Mouse (Mus musculus) stomach, embryonic 14.5 days (tissue): ENCODE results near the gene Mettl8. TPM values are rescaled to one million over a fixed set of nuclear protein-coding genes. Genes with fewer than 3 reads are reported as not detected.
A peak's percentile ranks its signal among the peaks of the same experiment; 100 is the strongest.

Experiments
- ATAC-seq: fragments of 200-750 bp; cut with Nextera tagmentation; 2 replicates; pipeline ENCODE4 v1.8.0; 2017; ENCODE audit warnings: low read depth, moderate TSS enrichment; ENCODE audit not compliant: insufficient number of reproducible peaks, insufficient read depth, low FRiP score
- H3K27ac ChIP-seq: fragments of 300-500 bp; sonication (generic); 2 replicates; pipeline ENCODE4 v1.5.1; 2014; ENCODE audit warnings: mild to moderate bottlenecking, low read length, moderate library complexity, mixed read lengths
- H3K27me3 ChIP-seq: fragments of 300-500 bp; sonication (generic); 2 replicates; pipeline ENCODE4 v1.6.1; 2014; ENCODE audit warnings: low read length, control low read depth, mixed read lengths; ENCODE audit not compliant: control insufficient read depth, insufficient read depth
- H3K36me3 ChIP-seq: fragments of 300-500 bp; sonication (generic); 2 replicates; pipeline ENCODE4 v1.6.1; 2014; ENCODE audit warnings: mild to moderate bottlenecking, control low read depth, low read length, moderate library complexity, mixed read lengths; ENCODE audit not compliant: control insufficient read depth, insufficient read depth
- H3K4me1 ChIP-seq: fragments of 300-500 bp; sonication (generic); 2 replicates; pipeline ENCODE4 v1.6.1; 2014; ENCODE audit warnings: low read length, control low read depth, mixed read lengths; ENCODE audit not compliant: control insufficient read depth, insufficient read depth
- H3K4me2 ChIP-seq: fragments of 300-500 bp; sonication (generic); replicated peaks from 2 replicates; pipeline ENCODE4 v1.6.1; 2014; ENCODE audit warnings: low read depth, low read length, control low read depth
- H3K4me3 ChIP-seq: fragments of 300-500 bp; sonication (generic); 2 replicates; pipeline ENCODE4 v1.5.1; 2014; ENCODE audit warnings: low read depth, low read length, control low read depth
- H3K9ac ChIP-seq: fragments of 300-500 bp; sonication (generic); replicated peaks from 2 replicates; pipeline ENCODE4 v1.6.1; 2014; ENCODE audit warnings: low read depth, mild to moderate bottlenecking, control low read depth, low read length, moderate library complexity, mixed read lengths
- H3K9me3 ChIP-seq: fragments of 300-500 bp; sonication (generic); 2 replicates; pipeline ENCODE4 v1.6.1; 2016; ENCODE audit warnings: low read depth, low read length, control low read depth; ENCODE audit not compliant: control insufficient read depth
- WGBS: fragments of 180-500 bp; shearing (Covaris S2); extraction: QIAGEN DNeasy Blood & Tissue Kit; methylation state at CpG from one replicate; pipeline ENCODE4 v1.1.7; 2014; 5-methylcytosine and 5-hydroxymethylcytosine counted together
- polyA plus RNA-seq: library from polyadenylated mRNA; unstranded; fragments of >200 nt; fragmentation: Nextera tagmentation; extraction: Ambion mirVana; gene quantifications from 2 replicates; pipeline ENCODE4 v1.2.1, GENCODE M21; 2014

The Mettl8 gene
- 20.0 and 22.3 TPM in 2 replicates for polyA plus RNA-seq

DNA sequence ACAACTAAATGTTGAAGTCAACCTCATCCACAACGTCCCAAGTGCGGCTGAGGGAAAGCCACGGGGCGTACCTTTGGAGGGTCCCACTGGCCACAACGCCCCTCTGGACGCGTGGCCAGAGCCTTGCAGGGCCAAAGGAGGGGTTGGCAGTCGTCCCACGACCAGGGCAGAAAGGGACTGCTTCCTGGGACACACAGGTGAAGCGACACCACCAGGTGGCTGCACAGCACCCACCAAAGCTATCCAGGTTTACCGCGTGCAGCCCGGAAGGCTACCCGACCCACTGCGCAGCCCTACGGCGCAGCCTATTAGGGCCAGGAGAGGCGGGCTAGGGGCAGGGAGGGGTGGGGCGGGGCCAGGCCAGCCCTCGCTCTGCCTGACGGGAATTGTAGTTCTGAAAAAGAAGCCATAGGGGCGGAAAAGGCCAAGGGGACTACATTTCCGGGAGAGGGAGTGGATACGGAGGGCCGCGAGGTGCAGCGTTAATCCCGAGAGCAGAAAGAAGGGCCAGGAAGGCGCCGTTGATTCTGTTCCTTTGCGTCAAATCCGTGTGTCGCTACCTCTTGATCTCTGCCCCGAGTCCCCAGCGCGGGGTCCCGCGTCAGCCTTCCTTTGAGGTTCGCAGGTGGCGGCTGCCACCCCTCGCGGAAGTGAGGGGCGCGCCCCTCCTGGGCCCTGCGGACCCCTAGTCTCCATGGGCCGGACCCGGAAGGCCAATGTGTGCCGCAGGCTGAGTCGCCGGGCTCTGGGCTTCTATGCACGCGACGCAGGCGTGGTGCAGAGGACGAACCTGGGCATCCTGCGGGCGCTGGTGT is at the start of gene Mettl8, which contains the start of gene Dcaf17:
Gene Mettl8, minus strand, starts transcription at position 284 of the 815 bp plus-strand sequence.
Gene Dcaf17, plus strand, starts transcription at position 29 of the 815 bp plus-strand sequence.
- H3K9ac ChIP-seq = peak within 1 kb of the TSS; percentile 78
- H3K4me1 ChIP-seq = peaks cover 4% of the 10 kb centered on the region; the same call in 1 of the 2 replicates
- peaks cover 10% of the 10 kb centered on the region; the same call in 1 of the 2 replicates for H3K36me3 ChIP-seq
- H3K4me2 ChIP-seq = peak within 1 kb of the TSS; percentile 76
- peak; percentile 97 for ATAC-seq
- WGBS = under 1% methylated on average over 57 of the region's 57 CpGs
- peak within 1 kb of the TSS; percentile 85 for H3K4me3 ChIP-seq
- no peaks in the 10 kb centered on the region for H3K9me3 ChIP-seq
- H3K27me3 ChIP-seq = no peaks in the 10 kb centered on the region
- H3K27ac ChIP-seq = peak within 1 kb of the TSS; percentile 93

DNA sequence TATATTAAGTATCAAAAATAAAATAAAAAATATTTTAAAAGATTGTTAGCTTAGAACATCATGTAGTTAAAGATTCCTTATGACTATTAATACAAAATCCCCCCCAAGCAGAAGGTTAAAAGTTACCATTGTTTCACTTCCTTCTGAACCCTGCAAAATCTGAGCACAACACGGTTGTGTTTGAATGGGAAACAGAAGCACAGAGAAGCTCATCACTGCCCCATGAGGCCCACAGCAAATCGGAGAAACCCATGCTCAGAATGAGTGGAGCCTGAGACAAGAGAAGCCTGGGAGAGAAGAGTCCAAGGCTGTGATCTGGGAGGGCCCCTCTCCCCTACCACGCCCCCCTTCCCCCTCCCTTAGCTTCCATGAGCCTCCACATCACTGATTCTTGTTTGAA is 49.3 kb upstream of the Mettl8 start:
- Histone ChIP-seq H3K9me3 (no peaks in the 10 kb centered on the region), H3K9ac (no peak overlapping the region), H3K4me2 (no peak overlapping the region), H3K4me1 (no peaks in the 10 kb centered on the region), H3K27ac (no peak overlapping the region), H3K36me3 (no peaks in the 10 kb centered on the region), H3K4me3 (no peak overlapping the region), H3K27me3 (no peaks in the 10 kb centered on the region)
- ATAC-seq = no peak
- WGBS = 73% methylated on average over 3 of the region's 3 CpGs

DNA sequence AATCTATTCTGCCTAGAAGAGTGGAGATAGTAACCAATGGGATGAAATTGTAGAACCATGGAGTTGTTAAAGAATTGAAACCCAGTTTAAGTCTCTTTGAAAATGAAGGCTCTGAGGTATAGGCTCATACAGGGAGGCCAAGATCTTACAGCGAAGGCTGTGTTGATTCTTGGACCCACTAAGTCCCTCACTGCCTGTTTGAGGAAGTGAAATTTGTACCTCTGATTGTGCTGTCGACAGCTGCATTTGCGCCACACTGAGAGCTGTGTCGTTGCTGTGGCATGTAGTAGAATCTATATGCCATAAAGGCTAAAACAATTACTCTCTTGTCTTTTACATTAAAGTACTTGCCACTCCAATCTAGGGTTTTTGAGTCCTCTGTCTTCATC is 47.9 kb upstream of the Mettl8 start:
- WGBS = 86% methylated on average over 4 of the region's 4 CpGs
- H3K4me2 ChIP-seq = no peak overlapping the region
- no peaks in the 10 kb centered on the region for H3K36me3 ChIP-seq
- no peak overlapping the region for H3K27ac ChIP-seq
- no peaks in the 10 kb centered on the region for H3K9me3 ChIP-seq
- H3K4me3 ChIP-seq = no peak overlapping the region
- H3K27me3 ChIP-seq = no peaks in the 10 kb centered on the region
- no peak for ATAC-seq
- H3K9ac ChIP-seq = no peak overlapping the region
- H3K4me1 ChIP-seq = no peaks in the 10 kb centered on the region

DNA sequence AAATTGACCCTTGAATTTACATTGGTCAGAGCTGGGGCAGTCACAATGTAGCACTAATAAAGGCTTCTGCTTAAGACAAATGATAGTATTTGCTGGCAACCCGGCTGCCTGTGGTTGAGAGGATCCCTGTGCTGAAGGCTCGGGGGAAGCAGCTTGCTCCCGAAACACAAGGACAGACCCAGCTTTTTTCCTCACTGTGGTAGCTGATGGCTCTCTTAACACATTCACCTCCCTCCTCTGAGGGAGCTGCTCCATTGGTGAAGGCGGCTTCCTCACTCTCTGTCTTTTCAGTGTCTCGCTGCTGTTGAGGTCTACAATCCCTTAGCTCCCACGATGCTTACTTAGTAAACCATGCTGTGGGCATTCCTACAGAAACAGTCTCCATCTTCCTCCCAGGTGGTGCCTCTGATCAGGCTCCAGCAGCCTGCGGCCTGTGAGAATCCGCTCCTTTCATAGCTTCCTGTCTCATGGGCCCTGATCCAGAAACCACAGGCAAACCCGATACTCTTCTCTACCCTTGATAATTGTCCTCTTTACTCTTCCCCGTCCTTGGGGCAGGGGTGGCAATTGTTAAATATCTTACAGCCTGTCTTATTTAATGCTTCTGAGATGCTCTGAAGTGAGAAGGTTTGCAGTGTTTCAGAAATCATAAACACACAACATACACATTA is 47.4 kb upstream of the Mettl8 start:
- no peaks in the 10 kb centered on the region for H3K27me3 ChIP-seq
- ATAC-seq = no peak
- H3K36me3 ChIP-seq = no peaks in the 10 kb centered on the region
- H3K4me3 ChIP-seq = no peak overlapping the region
- H3K9me3 ChIP-seq = no peaks in the 10 kb centered on the region
- H3K4me2 ChIP-seq = no peak overlapping the region
- no peak overlapping the region for H3K27ac ChIP-seq
- no peak overlapping the region for H3K9ac ChIP-seq
- 80% methylated on average over 10 of the region's 10 CpGs for WGBS
- H3K4me1 ChIP-seq = no peaks in the 10 kb centered on the region

DNA sequence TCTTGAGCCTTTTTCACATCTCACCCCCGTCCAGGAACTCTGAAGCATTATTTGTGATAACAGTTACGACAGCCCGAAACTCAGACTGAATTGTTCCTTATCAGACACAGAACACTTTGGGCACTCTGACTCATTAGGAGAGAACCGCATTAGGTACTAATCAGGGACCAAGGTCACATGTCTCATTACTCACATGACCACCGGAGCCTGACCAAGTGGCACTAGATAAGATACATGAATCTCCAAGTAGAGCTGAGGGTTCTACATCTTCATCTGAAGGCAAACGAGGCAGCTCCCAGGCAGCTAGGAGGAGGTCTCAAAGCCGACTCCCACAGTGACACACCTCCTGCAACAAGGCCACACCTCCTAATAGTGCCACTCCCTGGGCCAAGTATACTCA is 40.8 kb upstream of the Mettl8 start:
- no peaks in the 10 kb centered on the region for H3K4me1 ChIP-seq
- no peak overlapping the region for H3K9ac ChIP-seq
- ATAC-seq = 0 out of 2 replicates have a peak, but pooled peaks have one; percentile 18
- no peak overlapping the region for H3K4me2 ChIP-seq
- no peak overlapping the region for H3K27ac ChIP-seq
- H3K9me3 ChIP-seq = no peaks in the 10 kb centered on the region
- H3K27me3 ChIP-seq = no peaks in the 10 kb centered on the region
- WGBS = 59% methylated on average over 7 of the region's 7 CpGs
- no peaks in the 10 kb centered on the region; the same call in 1 of the 2 replicates for H3K36me3 ChIP-seq
- H3K4me3 ChIP-seq = no peak overlapping the region

DNA sequence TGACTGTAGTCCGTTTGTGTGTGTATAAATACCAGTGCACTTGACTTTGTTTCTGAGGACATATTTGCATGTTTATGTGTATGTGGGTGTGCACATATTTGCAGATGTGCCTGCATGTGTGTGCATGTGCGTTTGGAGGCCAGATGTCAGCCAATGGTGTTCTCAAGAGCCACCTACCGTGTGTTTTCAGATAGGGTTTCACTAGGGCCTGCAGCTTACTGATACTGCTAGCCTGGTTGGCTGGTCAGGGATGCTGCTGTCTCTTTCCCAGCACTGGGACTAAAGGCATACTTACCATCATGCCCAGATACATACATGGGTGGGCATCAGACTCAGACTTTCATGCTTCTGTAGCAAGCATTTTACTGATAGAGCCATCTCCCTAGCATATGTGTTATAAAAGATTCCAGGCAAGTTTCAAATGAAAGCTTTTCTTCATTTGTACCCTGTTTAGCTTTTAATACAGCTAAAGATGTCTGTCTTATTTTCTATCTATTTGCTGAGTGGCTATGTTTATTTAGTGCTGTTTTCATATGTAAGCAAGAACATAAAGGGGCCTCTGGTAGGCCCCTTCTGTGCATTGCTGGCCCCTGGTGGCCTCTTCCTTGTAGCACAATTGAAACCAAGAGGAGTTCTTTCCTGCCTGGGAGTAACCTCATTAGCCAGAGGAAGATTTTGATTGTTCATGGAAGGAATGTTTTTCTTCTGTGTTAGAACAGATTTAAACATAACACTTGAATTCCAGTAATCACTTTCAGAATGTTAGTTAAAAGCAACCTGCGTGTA is 35.5 kb upstream of the Mettl8 start:
- Histone ChIP-seq H3K36me3 (peaks cover 14% of the 10 kb centered on the region; the same call in 1 of the 2 replicates), H3K4me1 (no peaks in the 10 kb centered on the region), H3K27ac (no peak overlapping the region), H3K4me3 (no peak overlapping the region), H3K27me3 (no peaks in the 10 kb centered on the region), H3K9ac (no peak overlapping the region), H3K9me3 (no peaks in the 10 kb centered on the region), H3K4me2 (no peak overlapping the region)
- ATAC-seq = no peak
- 82% methylated on average over 4 of the region's 4 CpGs for WGBS

DNA sequence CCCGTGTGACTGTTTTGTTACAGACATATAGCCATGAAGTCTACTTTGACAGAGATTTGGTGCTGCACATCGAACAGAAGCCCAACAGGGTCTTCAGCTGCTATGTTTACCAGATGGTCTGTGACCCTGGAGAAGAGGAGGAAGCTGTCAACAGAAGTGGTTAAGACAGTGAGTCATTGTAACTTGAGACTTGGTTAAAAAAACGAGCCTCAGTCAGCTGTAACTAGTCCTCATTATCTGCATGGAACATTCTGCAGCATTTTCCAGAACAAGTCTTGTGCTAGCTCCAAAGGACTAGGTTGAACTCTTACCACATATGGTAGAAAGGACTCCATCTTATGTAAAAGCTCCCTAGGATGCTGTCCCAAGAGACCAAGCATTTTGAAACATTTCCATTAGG is 34.4 kb upstream of the Mettl8 start:
- no peak overlapping the region for H3K4me3 ChIP-seq
- no peak overlapping the region for H3K27ac ChIP-seq
- H3K4me2 ChIP-seq = no peak overlapping the region
- no peak overlapping the region for H3K9ac ChIP-seq
- H3K9me3 ChIP-seq = no peaks in the 10 kb centered on the region
- no peaks in the 10 kb centered on the region for H3K27me3 ChIP-seq
- 68% methylated on average over 3 of the region's 3 CpGs for WGBS
- no peaks in the 10 kb centered on the region for H3K4me1 ChIP-seq
- peaks cover 14% of the 10 kb centered on the region; the same call in 1 of the 2 replicates for H3K36me3 ChIP-seq
- ATAC-seq = no peak
